In genomic region chr9:79680453-79681240, GRCm38 (mm10) we compare ENCODE assay signal across 10 mouse cellular contexts. TPM values are rescaled to one million over a fixed set of nuclear protein-coding genes. Genes with fewer than 3 reads are reported as not detected.
DNase-seq lines count a peak whose midpoint lies in the region; ATAC-seq and TF ChIP-seq lines count a peak whose summit lies in the region.
"Had no signal": no experiment of that assay in that cellular context is flagged by ENCODE, and none has a peak within 500 bp of the region (broad histone marks: within the 10 kb centered on the region; RNA-seq: fewer than 3 reads in every experiment).

No protein-coding gene starts in this region.

- peaks cover 10% of the 10 kb centered on the region for H3K4me1 ChIP-seq in embryonic fibroblast, embryonic 13.5 days (ENCODE audit: control insufficient read depth, insufficient read depth, low read length)
- H3K4me1 ChIP-seq in heart, postnatal 0 days (ENCODE audit: control insufficient read depth, insufficient read depth) = peaks cover 13% of the 10 kb centered on the region; the same call in 1 of the 2 replicates
- no peaks in the 10 kb centered on the region for H3K4me1 ChIP-seq in forebrain, postnatal 0 days (ENCODE audit: insufficient read depth)
- H3K4me1 ChIP-seq: embryonic facial prominence, embryonic 12.5 days had no signal

- H3K27ac ChIP-seq in embryonic fibroblast, embryonic 13.5 days (ENCODE audit: insufficient read depth, low read length) = peak overlapping the region; percentile 70
- peak overlapping the region; percentile 54 for H3K27ac ChIP-seq in heart, postnatal 0 days (ENCODE audit: low read depth)
- H3K27ac ChIP-seq in forebrain, postnatal 0 days (ENCODE audit: low read depth, low read length) = no peak overlapping the region
- H3K27ac ChIP-seq: embryonic facial prominence, embryonic 12.5 days had no signal

- no peak for TF ChIP-seq CTCF in embryonic fibroblast, embryonic 13.5 days (IDR thresholded peaks at IDR 0.05; ENCODE audit: borderline replicate concordance, insufficient read depth, low read length)
- TF ChIP-seq CTCF in heart, postnatal 0 days (IDR thresholded peaks at IDR 0.05; ENCODE audit: low read depth) = no peak
- TF ChIP-seq CTCF in forebrain, postnatal 0 days (IDR thresholded peaks at IDR 0.05; ENCODE audit: low read depth) = no peak

- peak; percentile 44 for DNase-seq in adrenal gland, adult 2 months
- no peak for DNase-seq in adrenal gland, adult 18-20 months (ENCODE audit: low spot score in 2 of 2)
- peak; percentile 82 for DNase-seq in 3T3-L1 (ENCODE audit: low read depth, low spot score)
- DNase-seq in heart, postnatal 0 days (ENCODE audit: low spot score) = peak; percentile 80
- DNase-seq in left cerebral cortex, postnatal 36 days (ENCODE audit: low spot score in 2 of 2) = no peak
- no peak for DNase-seq in forebrain, postnatal 0 days
- DNase-seq in layer of hippocampus, postnatal 36 days = no peak
- DNase-seq: thymus, postnatal 36 days had no signal

- WGBS in heart, postnatal 0 days = 29% methylated on average over 4 of the region's 4 CpGs
- WGBS in forebrain, postnatal 0 days = 78% methylated on average over 4 of the region's 4 CpGs

- H3K9ac ChIP-seq in heart, postnatal 0 days (replicated peaks; ENCODE audit: low read depth, low read length) = no peak overlapping the region
- no peak overlapping the region for H3K9ac ChIP-seq in forebrain, postnatal 0 days
- H3K9ac ChIP-seq: embryonic facial prominence, embryonic 12.5 days had no signal

- H3K4me2 ChIP-seq in heart, postnatal 0 days (ENCODE audit: low read depth, low read length) = no peak overlapping the region
- no peak overlapping the region for H3K4me2 ChIP-seq in forebrain, postnatal 0 days (ENCODE audit: low read depth)
- H3K4me2 ChIP-seq: embryonic facial prominence, embryonic 12.5 days had no signal

- no peaks in the 10 kb centered on the region for H3K36me3 ChIP-seq in heart, postnatal 0 days (replicated peaks; ENCODE audit: control insufficient read depth, insufficient read depth, low read length)
- no peaks in the 10 kb centered on the region for H3K36me3 ChIP-seq in forebrain, postnatal 0 days (ENCODE audit: insufficient read depth)
- H3K36me3 ChIP-seq: embryonic facial prominence, embryonic 12.5 days had no signal

- TF ChIP-seq POLR2A in embryonic fibroblast, embryonic 13.5 days (IDR thresholded peaks at IDR 0.05; ENCODE audit: low read depth, low read length) = no peak

- no peaks in the 10 kb centered on the region for H3K27me3 ChIP-seq in heart, postnatal 0 days (ENCODE audit: control insufficient read depth, insufficient read depth, low read length)
- H3K27me3 ChIP-seq in forebrain, postnatal 0 days (ENCODE audit: insufficient read depth, low read length) = no peaks in the 10 kb centered on the region
- H3K27me3 ChIP-seq: embryonic facial prominence, embryonic 12.5 days had no signal

- no peak overlapping the region for H3K4me3 ChIP-seq in embryonic fibroblast, embryonic 13.5 days (ENCODE audit: insufficient read depth, low read length)
- no peak overlapping the region for H3K4me3 ChIP-seq in heart, postnatal 0 days (ENCODE audit: low read depth, low read length)
- H3K4me3 ChIP-seq in forebrain, postnatal 0 days (ENCODE audit: low read depth, low read length) = no peak overlapping the region
- H3K4me3 ChIP-seq: embryonic facial prominence, embryonic 12.5 days had no signal

- intact Hi-C loops in left cerebral cortex, postnatal 36 days (cut with DNase I) = no loop called here

- no peak for TF ChIP-seq EP300 in heart, postnatal 0 days (IDR thresholded peaks at IDR 0.05; ENCODE audit: low read depth)

- ATAC-seq in heart, postnatal 0 days (ENCODE audit: insufficient read depth, low read depth) = peak; percentile 92
- ATAC-seq in forebrain, postnatal 0 days = no peak

- H3K9me3 ChIP-seq in heart, postnatal 0 days (replicated peaks; ENCODE audit: control insufficient read depth, low read length) = no peaks in the 10 kb centered on the region
- H3K9me3 ChIP-seq in forebrain, postnatal 0 days (ENCODE audit: low read length) = no peaks in the 10 kb centered on the region
- H3K9me3 ChIP-seq: embryonic facial prominence, embryonic 12.5 days had no signal

RNA-seq across cellular contexts. Expression of gene Col12a1, which starts 38.0 kb away (rescaled TPM):
- 10 to 100 TPM; 10.7 to 17.1 TPM for total RNA-seq in adrenal gland, adult 2 months (2021)
- 8.2 and 8.3 TPM in 2 replicates for polyA plus RNA-seq in adrenal gland, adult 2 months (2012; rRNA removed)
- total RNA-seq in adrenal gland, adult 18-20 months (2021) = 10 to 100 TPM; 10.9 to 11.0 TPM
- polyA plus RNA-seq in embryonic fibroblast, embryonic 13.5 days (2011; ENCODE audit: insufficient read length, low read depth, missing spikeins) = 1,043 and 1,276 TPM in 2 replicates
- total RNA-seq in heart, postnatal 0 days (2014; rRNA removed; ENCODE audit: low replicate concordance) = 27.7 and 36.7 TPM in 2 replicates
- polyA plus RNA-seq in heart, postnatal 0 days (2015; fragmentation: Nextera tagmentation; extraction: Ambion mirVana) = 5.5 and 6.5 TPM in 2 replicates
- 1 to 10 TPM; 5.4 to 6.2 TPM for total RNA-seq in left cerebral cortex, postnatal 36 days (2021)
- 12.4 and 29.8 TPM in 2 replicates for total RNA-seq in forebrain, postnatal 0 days (2014; rRNA removed)
- 5.2 and 7.0 TPM in 2 replicates for polyA plus RNA-seq in forebrain, postnatal 0 days (2015; fragmentation: Nextera tagmentation; extraction: Ambion mirVana)
- total RNA-seq in layer of hippocampus, postnatal 36 days (2021) = 1 to 10 TPM; 6.8 to 8.0 TPM

Comparison
In these comparisons a context has a peak if more than half of its experiments do, and no peak if none do; other contexts are left out.
1. DNase-seq: peak in adrenal gland, adult 2 months (single experiment), 3T3-L1 (single experiment) and heart, postnatal 0 days (single experiment); none in adrenal gland, adult 18-20 months (0 of 2), left cerebral cortex, postnatal 36 days (0 of 2), forebrain, postnatal 0 days (single experiment) and layer of hippocampus, postnatal 36 days (0 of 2).